Mouse (Mus musculus) kidney, adult 8-10 months (tissue): Measurements from ENCODE around the gene Avil.

Experiments used
- DNase-seq, 2 experiments: peaks; one replicate each; pipeline ENCODE4 v3.0.0; 2022

The Avil gene

DNA sequence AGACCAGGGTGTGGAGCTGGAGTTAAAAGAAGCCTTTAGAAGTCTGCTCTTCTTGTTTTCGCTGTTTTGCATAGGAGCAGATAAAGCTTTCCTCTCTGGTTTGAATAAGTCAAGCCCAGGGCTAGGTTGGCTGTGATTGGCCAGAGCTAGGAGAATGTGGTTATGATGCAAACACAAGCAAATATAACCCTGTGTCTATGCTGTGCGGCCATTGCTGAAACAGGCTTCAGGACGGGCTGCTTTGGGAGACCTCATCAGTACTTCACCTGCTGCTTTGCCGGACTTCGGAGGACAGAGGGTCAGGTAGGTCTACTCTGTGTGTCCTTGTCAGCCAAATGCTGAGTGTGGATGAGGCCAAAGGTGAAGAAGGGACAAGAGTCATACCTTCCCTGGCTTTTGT is at the start of gene Avil:
Gene Avil, plus strand, starts transcription at position 181 of the 400 bp plus-strand sequence.
- no peak for DNase-seq

DNA sequence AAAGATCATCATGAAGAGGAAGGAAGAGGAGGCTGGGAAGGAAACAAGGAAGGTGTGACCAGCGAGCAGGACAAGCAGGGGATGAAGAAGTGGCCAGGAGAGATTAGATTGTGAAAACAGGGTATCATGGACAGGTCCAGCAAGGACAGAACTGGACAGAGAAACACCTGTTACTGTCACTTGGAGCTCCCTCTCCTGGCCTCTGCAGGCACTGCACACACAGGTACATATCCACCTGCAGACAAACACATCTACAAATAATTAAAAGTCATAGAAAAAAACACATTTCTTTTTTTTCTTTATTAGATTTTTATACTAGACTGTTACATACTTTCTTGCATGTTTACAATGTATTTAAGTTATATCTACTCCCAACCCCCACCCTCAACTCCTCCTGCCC is 48.1 kb upstream of the Avil start:
- no peak for DNase-seq

DNA sequence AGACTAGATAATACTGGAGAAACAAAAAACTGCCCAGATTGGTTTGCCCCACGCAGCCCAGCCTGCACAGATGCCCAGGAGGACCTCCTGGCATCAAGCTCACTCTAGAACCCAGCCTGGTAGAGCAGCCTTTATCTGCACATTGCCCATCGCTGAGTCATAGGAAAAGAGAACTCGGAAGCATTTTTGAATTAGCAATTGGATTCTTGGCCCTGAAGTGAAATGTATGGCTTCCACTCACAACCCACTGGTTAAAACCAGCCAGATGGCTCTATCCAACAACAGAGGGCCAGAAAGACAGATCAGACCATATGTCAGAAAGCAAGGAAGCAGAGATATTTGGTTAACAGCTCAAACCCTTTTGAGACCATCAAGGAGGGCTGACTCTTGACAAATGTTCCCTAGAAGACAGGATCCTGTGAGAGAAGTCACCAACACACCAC is 47.5 kb upstream of the Avil start:
- DNase-seq: no peak

DNA sequence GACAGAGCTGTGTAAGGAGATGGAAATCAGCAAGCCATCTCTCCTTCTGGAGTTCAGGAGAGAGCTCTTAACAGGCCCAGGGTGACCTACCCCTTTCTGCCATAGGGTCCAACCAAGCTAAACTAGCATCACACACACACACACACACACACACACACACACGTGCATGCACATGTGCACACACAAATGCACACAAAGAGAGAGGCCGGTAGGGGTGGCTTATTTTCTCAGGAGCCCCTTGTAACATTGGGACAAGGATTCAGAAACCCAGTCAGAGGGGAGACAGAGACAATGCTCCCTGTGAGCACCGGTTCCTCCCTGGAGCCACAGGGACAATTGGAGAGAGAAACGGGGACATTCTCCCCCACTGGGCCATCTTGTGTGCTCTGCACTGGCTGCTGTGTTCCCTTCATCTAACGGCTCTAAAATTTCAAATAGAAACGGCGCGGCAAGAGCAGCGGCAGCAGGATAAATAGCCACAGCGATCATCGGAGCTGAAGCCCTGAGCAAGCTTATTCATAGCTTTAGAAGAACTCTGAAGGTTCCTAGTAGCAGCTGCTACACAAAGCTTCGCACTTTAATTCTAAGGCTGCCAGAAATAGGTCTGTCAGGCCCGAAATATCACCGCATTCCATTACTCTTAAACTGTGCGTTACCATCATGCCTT is 43.7 kb upstream of the Avil start:
- DNase-seq: no peak

DNA sequence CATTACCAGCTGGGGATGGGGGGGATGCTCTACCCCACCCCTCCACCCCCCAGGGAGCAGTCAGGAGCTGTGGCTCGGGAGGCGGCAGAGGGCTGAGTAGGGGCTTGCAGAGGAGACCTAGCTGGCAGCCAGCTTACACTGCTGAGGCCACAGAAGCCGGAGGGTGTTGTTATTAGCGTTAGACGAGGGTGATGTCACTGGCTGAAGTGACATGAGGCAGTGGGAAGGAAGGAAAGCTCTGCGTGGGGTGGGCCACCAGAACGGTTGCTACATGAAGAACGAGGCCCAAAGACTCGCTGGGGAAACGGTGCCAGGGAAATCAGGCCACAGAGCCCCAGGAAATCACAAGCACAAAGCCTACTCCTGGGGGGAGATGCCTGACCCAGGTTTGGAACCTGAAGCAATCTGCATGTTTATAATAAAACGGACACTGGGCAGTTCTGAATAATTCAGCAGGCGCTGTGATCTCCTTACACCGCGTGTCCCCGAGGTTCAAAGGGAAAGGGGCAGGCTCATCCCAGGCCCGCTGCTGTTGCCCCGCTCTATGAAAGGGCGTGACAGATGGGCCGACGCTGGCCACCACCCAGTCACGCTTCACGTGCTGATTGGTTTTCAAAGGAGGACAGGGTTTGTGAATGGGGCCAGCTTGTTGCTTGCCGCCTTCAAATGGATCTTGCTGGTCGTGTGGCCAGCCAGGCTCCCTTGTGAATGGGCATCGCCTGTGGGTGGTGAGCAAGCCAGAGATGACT is 43.0 kb upstream of the Avil start:
- peak in 1 of 2 experiments; percentile 50 for DNase-seq

DNA sequence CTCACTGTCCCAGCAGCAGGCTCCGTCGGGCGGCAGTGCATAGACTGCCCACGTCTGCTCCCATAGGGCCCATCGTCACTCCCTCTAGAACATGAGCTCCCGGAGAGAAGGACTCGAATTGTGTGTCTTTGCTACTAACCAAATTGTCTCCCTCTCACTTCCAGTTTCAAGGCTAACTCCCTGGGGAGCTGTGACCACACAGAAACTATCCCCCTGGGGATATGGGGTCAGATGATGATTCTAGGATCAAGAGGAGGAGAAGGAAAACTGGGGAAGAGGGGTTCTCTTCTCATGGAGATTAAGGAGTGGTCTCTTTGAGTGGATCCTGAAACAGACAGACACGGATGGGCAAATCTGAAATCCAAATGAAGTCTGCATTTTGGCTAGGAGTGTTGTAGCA is 40.0 kb upstream of the Avil start:
- no peak for DNase-seq

DNA sequence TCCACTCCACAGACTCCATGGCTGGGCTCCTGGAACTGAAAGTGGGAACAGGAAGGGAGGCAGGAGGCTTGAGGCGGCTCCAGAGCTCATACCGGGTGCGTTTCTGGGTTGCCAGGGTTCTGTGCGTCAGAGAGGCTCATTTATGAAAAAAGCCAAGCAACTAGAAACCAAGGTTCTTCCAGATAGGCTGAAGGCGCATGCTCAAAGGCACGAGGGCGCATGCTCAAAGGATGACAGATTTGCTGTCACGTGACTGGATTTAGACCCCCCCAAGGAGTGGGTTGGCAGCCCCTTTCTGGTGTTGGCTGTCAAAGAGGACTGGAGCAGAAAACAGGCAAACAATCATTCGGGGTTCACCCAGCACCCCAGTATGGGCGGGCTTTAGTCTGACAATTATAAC is 38.8 kb upstream of the Avil start:
- no peak for DNase-seq

DNA sequence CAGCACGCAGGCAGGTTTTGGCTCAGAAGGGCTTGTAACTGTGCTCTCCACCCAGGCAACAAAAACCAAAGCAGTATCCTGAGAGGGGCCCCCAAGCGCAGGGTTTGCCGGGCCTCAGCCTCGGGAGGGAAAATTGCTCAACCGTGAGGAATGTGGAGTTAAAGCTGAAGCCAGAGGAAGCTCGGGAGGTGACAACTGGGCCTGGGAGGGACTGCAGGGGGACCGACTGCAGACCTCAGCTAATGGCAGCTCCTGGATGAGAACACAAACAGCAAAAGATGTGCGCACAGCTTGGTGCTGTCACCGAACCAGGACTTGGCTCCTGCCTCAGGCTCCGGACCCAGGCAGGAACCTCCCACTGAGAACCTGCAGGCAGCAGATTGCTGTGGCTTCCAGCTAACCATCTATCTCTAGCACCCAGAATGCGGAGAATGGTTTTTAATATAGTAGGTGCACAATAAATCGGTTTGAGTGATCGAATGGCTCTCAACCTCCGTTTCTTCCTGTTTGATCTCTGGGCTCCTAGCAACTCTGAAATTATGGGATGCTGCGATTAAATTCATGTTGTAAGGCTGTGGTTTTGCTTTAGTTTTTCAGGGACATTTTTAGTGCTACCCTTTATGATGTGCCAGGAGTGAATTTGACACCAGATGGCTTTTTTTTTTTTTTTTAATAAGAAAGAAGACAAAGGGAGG is 38.1 kb upstream of the Avil start:
- peak in 1 of 2 experiments; percentile 42 for DNase-seq

DNA sequence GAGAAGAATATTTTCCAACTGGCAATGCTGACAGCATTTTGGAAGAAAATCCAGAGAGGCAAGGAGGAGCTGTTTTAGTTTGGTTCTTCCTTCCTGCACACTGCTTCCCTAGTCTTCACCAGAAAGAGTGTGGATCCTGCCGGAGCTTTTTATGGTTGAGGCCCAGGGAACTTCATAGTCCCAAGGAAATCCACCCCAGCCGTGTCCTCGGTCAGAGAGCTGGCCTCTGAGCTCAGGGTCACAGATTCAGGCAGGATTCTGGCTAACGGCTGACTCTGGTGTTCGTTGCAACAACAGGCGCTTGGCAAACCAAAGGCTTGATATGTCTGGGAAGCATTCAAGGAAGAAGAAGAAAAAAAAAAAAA is 37.6 kb upstream of the Avil start:
- no peak for DNase-seq

DNA sequence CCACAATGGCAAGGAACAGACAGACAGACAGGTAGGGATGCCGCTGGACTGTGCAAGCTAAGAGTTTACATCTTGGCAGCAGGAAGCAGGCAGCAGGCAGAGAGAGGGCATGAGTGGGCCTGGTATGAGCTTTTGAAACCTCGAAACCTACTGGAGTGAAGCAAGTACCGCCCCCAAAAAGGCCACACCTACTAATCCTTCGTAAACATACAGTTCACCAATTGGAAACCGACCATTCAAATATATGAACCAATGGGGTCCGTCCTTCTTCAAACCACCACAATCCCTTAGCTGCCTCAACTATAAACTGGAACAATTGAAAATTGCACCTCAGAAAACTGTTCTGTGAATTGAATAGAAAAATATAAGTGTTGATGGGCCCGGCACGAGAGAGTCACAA is 36.7 kb upstream of the Avil start:
- DNase-seq: no peak

DNA sequence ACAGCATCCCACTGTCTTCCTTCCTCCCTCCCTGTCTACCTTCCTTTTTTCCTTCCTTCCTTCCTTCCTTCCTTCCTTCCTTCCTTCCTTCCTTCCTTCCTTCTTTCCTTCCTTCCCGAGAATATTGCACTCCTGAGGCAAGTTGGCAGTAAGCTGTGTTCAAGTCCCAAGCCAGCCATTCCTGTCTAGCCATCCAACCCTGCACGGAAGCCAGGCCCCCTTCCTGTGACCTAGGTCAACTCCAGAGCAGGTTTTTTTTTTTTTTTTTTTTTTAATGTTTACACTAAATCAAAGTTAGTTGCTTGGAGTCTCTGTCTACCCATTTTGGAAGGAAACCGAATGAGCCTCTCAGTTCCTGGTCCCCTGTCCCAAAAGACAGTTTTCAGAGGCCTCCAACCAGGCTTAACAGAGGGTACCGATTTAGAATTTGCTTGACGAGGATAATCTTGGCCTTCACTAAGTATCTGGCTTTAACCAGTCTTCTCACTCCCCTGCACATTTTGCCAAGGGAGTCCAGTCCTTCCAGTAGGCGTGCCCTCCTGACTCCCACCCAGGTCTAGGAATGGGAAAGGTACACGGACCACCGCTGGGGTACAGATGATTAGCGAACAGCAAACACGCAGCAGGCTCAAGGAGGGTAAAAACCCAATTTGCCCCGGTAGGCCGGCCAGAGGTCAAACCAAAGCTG is 29.0 kb upstream of the Avil start:
- DNase-seq: no peak

DNA sequence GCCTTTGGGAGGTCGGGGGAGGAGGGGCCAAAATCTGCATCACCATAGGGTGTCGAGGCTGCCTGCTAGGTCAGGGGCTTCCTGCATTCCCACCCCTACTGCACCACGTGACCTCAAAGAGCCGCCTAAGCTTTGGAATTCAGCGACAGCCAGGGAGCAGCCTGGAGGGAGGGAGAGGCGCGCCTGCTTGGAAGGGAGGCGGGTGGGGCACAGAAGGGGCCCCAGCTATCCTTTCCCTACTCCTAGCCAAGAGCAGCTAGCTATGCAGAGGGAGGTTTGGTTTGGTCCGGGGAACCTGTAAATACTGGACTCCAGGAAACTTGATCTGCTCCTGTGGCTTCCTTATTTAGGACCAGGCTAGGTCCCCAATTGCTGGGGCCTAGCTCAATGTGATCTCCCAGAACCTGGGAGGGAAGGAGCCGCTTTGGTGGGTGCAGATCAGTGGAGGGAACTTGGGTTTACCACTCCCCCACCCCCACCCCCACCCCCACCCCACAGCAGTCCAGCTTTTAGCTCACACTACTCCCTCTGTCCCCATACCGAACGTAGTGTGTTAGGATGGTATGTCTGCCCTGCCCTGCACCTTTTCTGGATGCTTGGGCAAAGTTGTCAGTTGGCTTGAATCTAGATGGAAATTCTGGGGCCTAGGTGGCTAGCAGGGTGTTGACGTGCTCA is 28.3 kb upstream of the Avil start:
- DNase-seq: peak; percentile 45 to 74

DNA sequence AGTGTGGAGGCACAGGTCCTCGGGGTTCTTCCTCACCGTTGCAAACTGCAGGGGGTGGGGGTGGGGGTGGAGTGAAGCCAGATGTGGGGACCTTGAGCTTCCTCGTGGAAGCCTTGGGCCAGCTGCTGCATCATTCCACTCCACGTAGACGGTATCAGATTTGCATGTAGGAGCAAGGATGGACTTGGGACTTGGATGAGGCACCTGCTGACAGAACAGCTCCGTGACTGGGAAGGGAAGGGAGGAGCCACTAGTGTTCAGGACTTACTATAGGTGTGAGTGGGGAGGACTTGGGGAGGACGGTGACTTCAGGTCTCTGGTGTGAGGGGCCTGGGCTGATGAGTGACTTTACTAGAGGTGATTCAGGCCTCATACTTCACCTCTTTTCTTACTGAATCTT is 27.5 kb upstream of the Avil start:
- DNase-seq: no peak

DNA sequence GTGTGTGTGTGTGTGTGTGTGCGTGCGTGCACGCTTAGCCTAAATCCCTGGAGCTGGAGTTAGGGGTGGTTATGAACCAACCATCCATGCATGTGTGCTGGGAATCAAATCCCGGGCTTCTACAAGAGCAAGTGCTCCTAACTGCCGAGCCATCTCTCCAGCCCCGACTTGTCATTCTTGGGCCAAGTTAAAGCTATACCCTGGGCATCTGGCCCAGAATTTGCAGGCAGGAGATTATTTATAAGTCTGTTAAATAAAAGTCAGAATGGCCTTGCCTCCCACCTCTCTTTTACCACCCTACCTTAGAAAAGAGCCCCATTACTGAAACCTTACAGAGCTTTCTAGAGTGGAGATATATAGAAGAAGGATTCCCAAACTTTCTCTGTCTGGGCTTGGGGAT is 24.8 kb upstream of the Avil start:
- no peak for DNase-seq

DNA sequence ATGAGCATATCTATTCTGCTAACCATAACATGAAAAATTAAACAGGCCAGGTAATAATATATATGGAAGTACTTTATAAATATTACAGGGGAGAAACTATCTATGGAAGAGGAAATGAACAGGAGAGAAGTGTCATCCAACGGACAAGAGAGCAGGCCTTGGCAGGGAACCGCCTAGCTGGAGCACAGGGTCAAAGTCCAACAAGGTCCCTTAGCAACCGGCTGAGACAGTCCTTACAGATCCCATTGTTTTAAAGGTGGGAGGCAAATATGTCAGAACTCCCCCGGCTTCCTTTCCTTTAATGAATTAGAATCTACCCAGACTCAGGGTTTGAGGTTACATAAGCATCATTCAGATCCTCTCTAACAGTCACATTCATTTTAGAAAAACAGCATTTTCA is 23.4 kb upstream of the Avil start:
- DNase-seq: peak; percentile 69 to 73

DNA sequence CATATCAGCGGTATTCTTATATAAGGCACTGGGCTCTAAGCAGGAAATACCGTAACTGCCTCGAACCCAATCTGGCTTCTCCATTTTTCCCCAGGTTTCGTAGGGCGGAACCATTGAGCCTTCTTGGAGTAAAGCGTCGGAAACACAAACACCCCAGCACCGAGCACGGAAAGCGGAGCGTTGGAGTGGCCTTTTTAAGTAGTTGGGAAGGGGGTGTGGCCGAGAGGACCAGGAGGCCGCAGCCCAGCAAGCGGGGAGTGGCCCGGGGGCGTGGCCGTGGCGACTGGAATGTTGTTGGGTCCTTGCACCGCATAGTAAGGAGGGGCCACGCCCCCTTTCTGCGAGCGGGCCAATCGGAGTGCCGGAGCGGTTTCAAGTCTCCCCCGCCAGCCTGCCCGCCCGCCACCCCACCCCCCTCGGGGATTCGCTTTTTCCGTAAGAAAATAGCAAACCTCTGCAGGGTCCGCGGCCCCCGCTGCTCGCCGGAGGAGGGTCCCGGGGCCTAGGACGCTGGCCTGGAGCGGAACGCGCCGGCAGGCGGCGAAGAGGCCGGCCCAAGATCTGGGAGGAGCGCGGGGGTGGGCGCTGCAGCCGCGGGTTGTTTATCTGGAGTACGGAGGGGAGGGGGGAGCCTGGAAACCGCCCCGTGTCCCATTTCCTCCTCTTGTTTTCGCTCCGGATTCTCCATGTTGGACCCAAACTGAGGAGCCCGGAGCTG is 22.1 kb upstream of the Avil start, which contains the start of gene Ctdsp2:
Gene Ctdsp2, plus strand, starts transcription at position 441 of the 718 bp plus-strand sequence.
- DNase-seq: peak; percentile 100

DNA sequence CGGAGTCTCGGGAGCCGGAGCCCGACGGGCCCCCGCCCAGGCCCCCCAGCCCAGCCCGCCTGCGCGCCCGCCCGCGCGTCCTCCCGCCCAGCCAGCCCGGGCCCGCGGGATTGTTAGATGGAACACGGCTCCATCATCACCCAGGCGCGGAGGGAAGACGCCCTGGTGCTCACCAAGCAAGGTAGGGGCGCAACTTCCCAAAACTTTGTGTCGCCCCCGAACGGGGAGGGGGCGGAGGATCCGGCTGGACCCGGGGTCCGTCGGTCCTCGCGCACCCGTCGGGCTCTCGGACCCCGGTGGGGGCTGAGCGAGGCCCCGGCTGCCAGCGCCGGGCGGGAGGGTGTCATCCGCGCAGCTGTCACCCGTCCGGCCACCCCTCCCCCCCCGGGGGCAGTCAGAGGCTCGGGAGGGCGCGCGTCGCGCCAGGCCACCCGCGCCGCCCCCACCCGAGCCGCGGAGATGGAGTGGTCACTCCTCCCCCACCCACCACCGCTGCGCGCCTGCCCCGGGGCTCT is 21.3 kb upstream of the Avil start:
- peak in 1 of 2 experiments; percentile 57 for DNase-seq

DNA sequence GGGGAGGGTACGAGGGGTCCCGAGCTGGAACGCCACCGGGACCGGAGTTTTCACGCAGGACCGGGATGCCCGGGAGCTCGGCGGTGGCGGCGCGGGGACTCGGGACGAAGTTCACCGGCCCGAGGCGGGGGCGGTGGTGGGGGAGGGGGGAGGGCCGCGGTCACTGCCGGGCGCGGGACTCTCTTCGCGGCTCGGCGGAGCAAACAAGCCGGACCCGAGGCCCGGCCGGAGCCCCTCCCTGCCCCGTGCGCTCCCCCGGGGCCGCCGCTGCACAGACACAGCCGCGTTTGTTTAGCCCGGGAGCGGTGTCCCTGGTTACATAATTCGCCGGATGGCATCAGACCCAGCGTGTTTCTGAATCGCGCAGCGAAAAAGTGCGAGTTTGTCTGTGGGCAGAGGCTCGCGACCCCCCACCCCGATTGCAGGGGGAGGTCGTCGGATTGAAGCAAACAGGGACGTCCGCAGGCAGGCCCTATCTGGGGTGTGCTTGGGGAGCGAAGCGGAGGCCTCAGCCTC is 20.8 kb upstream of the Avil start:
- DNase-seq: peak in 1 of 2 experiments; percentile 44

DNA sequence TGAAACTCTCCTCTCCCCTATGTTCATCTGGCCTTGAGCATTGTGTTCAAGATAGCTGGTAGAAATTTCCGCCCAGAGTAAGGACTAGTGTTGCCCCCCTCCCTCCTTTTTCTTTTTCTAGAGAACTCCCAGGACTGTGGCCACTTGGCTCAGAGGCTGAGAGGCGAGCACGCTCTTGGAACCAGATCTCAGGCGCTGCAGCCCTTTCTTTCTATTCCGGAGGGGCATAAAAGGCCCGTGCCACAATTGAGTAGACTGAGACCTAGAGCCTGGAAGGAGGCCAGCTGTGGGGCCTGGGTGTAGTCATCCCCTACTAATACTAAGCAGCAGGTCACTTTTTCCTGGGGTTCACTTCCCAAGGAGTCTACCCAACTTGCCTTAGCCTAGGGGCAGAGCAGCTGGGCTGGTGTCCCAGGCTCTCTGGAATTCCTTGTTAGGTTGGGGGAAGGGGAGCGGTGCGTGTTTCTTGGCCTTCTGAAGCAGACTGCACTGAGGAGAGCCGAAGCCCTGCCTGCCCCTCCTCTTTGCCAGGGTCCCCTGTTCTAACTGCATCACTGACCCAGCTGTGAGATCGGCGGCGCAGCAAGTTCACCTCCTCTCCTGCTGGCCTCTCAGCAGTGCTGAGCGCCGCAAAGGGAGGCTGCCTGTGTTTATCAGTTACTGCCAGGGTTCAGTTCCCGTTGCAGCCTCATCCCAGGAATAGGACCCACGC is 20.1 kb upstream of the Avil start:
- peak; percentile 64 to 65 for DNase-seq

DNA sequence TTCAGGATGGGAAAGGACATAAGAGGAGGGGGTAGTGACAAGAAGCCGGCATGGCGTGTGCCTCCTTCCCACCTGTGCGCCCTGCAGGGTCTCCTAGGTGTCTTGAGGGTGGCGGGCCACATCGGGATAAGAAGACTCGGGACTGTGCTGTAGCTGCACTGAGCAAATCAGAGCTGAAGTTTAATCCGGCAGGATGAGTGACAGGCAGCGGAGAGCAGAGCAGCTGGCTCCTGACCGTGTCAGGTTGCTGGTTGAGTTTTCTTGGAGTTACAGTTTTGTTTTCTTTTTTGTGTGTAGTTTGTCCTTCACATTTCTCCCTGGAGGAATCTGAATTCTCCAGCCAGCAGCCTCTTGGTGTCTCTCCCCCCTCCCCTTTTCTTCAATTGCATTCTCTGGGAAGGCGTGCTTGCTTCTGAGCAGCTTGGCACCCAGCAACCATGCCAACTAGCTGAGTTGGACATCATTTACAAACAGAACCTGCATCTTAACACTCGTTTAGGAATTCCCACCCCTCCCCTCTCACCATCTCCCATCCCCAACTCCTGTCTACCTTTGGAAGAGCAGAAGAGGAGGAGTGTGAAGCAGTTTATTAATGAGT is 19.5 kb upstream of the Avil start:
- DNase-seq: no peak
